Mouse (Mus musculus) neural tube, embryonic 15.5 days (tissue): ENCODE results near the gene Ddx31. TPM values are rescaled to one million over a fixed set of nuclear protein-coding genes. Genes with fewer than 3 reads are reported as not detected.
A peak's percentile ranks its signal among the peaks of the same experiment; 100 is the strongest.

Experiments
- ATAC-seq: fragments of 200-750 bp; cut with Nextera tagmentation; 2 replicates; pipeline ENCODE4 v1.8.0; 2017; ENCODE audit warnings: mild to moderate bottlenecking, moderate TSS enrichment, moderate library complexity; ENCODE audit not compliant: low FRiP score
- H3K27ac ChIP-seq: fragments of 300-500 bp; sonication (generic); replicated peaks from 2 replicates; pipeline ENCODE4 v1.5.1; 2015; ENCODE audit warnings: mild to moderate bottlenecking, inconsistent platforms
- H3K27me3 ChIP-seq: fragments of 300-500 bp; sonication (generic); replicated peaks from 2 replicates; pipeline ENCODE4 v1.6.1; 2015; ENCODE audit warnings: inconsistent platforms
- H3K36me3 ChIP-seq: fragments of 300-500 bp; sonication (generic); 2 replicates; pipeline ENCODE4 v1.6.1; 2015; ENCODE audit warnings: inconsistent platforms
- H3K4me1 ChIP-seq: fragments of 300-500 bp; sonication (generic); 2 replicates; pipeline ENCODE4 v1.6.1; 2015; ENCODE audit warnings: inconsistent platforms
- H3K4me2 ChIP-seq: fragments of 300-500 bp; sonication (generic); 2 replicates; pipeline ENCODE4 v1.6.1; 2015; ENCODE audit warnings: inconsistent platforms, mild to moderate bottlenecking, moderate library complexity
- H3K4me3 ChIP-seq: fragments of 300-500 bp; sonication (generic); replicated peaks from 2 replicates; pipeline ENCODE4 v1.5.1; 2015; ENCODE audit warnings: mild to moderate bottlenecking, inconsistent platforms
- H3K9ac ChIP-seq: fragments of 300-500 bp; sonication (generic); replicated peaks from 2 replicates; pipeline ENCODE4 v1.6.1; 2015; ENCODE audit warnings: mild to moderate bottlenecking, inconsistent platforms
- H3K9me3 ChIP-seq: fragments of 300-500 bp; sonication (generic); replicated peaks from 2 replicates; pipeline ENCODE4 v1.6.1; 2016; ENCODE audit warnings: inconsistent platforms
- WGBS: fragments of 180-500 bp; shearing (Covaris S2); methylation state at CpG from one replicate; pipeline ENCODE4 v1.1.7; 2015; ENCODE audit warnings: mixed read lengths; 5-methylcytosine and 5-hydroxymethylcytosine counted together
- polyA plus RNA-seq: library from polyadenylated mRNA; unstranded; fragments of >200 nt; fragmentation: Nextera tagmentation; extraction: Ambion mirVana; gene quantifications from 2 replicates; pipeline ENCODE4 v1.2.1, GENCODE M21; 2015

Ddx31 gene
- polyA plus RNA-seq, 1 experiment from 2014 or later: 11.0 TPM

DNA sequence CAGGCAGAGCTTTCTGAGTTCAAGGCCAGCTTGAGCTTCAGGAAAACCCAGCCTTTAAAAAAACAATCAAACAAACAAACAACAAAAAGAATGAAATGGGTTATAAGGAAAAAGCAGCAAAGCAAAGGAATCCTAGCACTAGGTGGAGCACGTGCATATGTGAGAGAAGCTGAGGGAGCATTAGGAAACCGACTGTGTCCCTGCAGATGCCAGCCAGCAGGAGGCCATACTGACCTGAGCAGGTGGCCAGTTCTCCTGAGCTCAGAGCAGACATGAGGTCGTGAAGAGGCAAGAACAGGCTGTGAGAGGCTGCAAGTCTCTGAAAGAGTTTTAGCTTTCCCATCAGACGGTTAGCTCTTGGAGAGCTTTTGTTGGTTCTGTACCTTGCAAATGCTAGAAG is 10.9 kb upstream of the Ddx31 start:
- H3K27me3 ChIP-seq: no peaks in the 10 kb centered on the region
- no peak overlapping the region for H3K9ac ChIP-seq
- peaks cover 6% of the 10 kb centered on the region; the same call in 1 of the 2 replicates for H3K4me1 ChIP-seq
- 44% methylated on average over 4 of the region's 4 CpGs for WGBS
- no peak overlapping the region for H3K4me3 ChIP-seq
- H3K36me3 ChIP-seq: peaks cover 84% of the 10 kb centered on the region
- no peak overlapping the region for H3K4me2 ChIP-seq
- no peak overlapping the region for H3K27ac ChIP-seq
- no peaks in the 10 kb centered on the region for H3K9me3 ChIP-seq
- no peak for ATAC-seq

DNA sequence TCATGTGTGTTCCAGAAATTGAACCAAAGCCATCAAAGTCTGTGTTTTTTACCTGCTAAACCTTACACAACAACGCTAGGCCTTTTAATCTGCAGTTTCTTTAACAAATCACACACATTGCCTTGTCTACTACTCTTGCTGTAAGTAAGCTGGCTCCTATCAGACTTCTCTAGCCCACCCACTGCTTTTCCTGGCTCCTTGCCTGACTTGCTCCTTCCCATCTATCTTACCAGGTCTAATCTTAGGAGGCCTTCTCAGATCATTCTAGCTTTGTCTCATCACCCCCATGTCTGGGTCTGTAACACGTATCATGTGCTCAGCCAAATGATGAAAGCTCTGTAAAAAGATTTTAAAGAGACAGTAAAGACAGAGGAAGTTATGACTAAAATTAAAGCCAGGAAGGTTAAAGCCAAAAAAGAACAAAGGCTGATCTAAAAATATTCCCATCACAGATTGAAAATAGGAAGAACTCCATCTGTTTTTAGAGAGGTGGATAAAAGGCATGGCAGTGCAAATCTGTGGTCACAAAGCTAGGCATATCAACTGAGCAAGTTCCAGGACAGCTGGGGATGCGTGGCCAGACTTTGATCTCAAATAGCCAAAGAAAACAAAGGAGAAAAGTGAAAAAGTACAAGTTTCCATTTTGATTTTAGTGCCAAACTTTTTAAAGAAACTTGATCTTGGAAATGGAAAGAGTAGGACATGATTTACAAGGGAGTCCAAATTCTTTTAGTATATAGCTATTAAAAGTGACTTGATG is 3.8 kb upstream of the Ddx31 start:
- 77% methylated on average over 3 of the region's 3 CpGs for WGBS
- Histone ChIP-seq H3K4me1 (peaks cover 42% of the 10 kb centered on the region), H3K9ac (no peak overlapping the region)

DNA sequence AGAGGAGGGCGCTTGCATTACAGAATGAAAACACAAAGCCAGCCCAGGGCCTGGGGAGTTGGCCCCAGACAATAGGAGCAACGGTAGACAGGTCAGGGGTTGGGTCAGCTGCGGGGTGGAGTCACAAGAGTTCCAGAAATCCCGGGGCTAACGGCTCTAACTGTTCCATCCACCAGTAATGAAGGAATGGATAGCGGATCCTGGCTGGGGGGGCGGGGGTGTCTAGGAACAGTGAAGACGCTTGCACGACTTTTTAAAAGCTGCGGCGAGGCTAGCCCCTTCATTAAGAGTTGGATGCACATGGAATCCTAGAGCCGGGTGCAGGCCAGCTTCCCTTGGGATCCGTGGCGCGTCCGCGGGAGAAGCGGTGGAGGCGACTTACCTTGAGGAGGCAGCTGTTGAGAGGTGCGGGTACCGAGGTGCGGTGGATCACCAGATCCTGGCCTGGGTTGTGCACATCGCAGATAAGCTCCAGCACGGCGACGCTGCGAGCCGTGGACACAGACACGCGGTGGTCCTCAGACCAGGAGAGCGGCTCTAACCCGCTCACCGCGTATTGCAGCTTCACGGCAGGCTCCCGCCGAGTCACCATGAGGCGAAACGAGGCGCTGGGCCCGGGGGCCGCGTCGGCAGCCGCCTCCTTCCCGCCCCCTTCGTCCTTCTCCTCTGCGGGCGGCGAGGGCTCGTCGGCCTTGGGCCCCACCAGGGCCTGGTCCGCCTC is 545 bp upstream of the Ddx31 start:
- Histone ChIP-seq H3K36me3 (peaks cover 6% of the 10 kb centered on the region), H3K4me2 (peak overlapping the region; percentile 84), H3K4me1 (peaks cover 62% of the 10 kb centered on the region), H3K9ac (peak overlapping the region; percentile 85), H3K4me3 (peak overlapping the region; percentile 77), H3K27ac (peak overlapping the region; percentile 91), H3K9me3 (no peaks in the 10 kb centered on the region), H3K27me3 (no peaks in the 10 kb centered on the region)
- under 1% methylated on average over 50 of the region's 53 CpGs for WGBS
- ATAC-seq: peak; percentile 65

More for the DNA sequence above, 3.8 kb upstream of the Ddx31 start:
- no peak for ATAC-seq
- Histone ChIP-seq H3K4me2 (no peak overlapping the region), H3K27me3 (no peaks in the 10 kb centered on the region), H3K36me3 (peaks cover 36% of the 10 kb centered on the region), H3K27ac (no peak overlapping the region), H3K4me3 (no peak overlapping the region), H3K9me3 (no peaks in the 10 kb centered on the region)

DNA sequence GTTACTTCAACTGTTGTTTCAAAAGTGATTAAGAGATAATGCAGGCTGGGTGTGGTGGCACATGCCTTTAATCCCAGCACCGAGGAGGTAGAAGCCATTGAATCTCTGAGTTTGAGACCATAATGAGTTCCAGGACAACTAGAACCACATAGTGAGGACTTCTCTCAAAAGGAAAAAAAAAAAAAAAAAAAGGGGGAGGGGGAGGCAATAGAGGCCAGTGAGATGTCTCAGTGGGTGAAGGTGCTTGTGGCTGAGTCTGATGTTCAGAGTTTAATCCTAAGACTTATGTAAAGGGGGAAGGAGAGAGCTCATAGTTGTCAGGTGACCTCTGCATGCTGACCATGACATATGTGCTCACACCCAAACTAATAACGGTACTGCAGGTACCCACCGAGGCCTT is 1.8 kb downstream of the Ddx31 start:
- 86% methylated on average over 3 of the region's 3 CpGs for WGBS
- peak overlapping the region; percentile 84 for H3K4me2 ChIP-seq
- H3K27ac ChIP-seq: no peak overlapping the region
- H3K9me3 ChIP-seq: no peaks in the 10 kb centered on the region
- H3K4me1 ChIP-seq: peaks cover 49% of the 10 kb centered on the region
- H3K9ac ChIP-seq: no peak overlapping the region
- H3K27me3 ChIP-seq: no peaks in the 10 kb centered on the region
- no peak overlapping the region for H3K4me3 ChIP-seq
- peaks cover 18% of the 10 kb centered on the region for H3K36me3 ChIP-seq
- ATAC-seq: no peak

DNA sequence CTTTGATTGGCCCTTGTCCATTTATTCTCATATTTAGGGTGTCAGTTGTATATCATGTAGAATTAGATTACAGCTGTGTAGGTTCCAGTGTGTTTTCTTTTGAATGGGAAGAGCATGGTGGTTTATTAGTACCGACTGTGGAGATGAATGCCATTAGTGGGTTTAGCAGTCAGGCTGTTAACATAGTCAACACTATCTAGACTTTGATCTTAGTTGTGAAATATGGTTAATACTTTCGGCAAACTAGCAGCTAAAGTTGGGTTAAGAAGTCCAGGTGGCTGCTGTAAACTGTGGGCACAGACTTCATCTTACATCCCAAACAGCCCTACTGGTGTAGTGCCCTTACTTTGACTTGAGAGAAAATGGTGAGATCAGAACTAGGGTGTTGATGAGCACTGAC is 8.7 kb downstream of the Ddx31 start:
- H3K9ac ChIP-seq: no peak overlapping the region
- 96% methylated on average over 2 of the region's 2 CpGs for WGBS

DNA sequence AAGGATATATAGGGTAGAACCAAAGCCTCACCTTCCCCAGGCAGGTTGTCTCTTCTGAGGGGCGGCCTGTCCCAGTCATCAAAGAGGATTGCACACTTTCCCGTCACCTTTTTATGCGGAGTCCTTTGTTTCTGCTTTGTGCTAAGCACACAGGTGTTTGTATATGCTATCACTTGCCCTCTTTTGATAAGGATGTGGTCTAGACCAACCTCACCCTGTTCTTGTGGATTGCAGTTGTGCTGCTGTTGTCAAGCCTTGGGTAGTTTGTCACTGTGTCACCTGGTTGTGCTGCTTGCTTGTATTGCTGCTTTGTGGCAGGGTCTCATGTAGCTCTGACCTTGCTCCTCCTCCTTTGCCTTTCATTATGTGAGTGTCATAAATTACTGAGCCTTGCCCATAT is 12.4 kb downstream of the Ddx31 start:
- no peak overlapping the region for H3K27ac ChIP-seq
- peaks cover 47% of the 10 kb centered on the region for H3K36me3 ChIP-seq
- H3K9ac ChIP-seq: no peak overlapping the region
- no peak overlapping the region for H3K4me3 ChIP-seq
- no peak overlapping the region for H3K4me2 ChIP-seq
- no peaks in the 10 kb centered on the region for H3K27me3 ChIP-seq
- H3K9me3 ChIP-seq: no peaks in the 10 kb centered on the region
- no peak for ATAC-seq
- H3K4me1 ChIP-seq: no peaks in the 10 kb centered on the region
- 91% methylated on average over 3 of the region's 3 CpGs for WGBS

More for the DNA sequence above, 8.7 kb downstream of the Ddx31 start:
- no peak for ATAC-seq
- H3K27me3 ChIP-seq: no peaks in the 10 kb centered on the region
- H3K27ac ChIP-seq: no peak overlapping the region
- peaks cover 55% of the 10 kb centered on the region for H3K36me3 ChIP-seq
- no peaks in the 10 kb centered on the region for H3K9me3 ChIP-seq
- peaks cover 2% of the 10 kb centered on the region for H3K4me1 ChIP-seq
- no peak overlapping the region for H3K4me3 ChIP-seq
- H3K4me2 ChIP-seq: no peak overlapping the region

DNA sequence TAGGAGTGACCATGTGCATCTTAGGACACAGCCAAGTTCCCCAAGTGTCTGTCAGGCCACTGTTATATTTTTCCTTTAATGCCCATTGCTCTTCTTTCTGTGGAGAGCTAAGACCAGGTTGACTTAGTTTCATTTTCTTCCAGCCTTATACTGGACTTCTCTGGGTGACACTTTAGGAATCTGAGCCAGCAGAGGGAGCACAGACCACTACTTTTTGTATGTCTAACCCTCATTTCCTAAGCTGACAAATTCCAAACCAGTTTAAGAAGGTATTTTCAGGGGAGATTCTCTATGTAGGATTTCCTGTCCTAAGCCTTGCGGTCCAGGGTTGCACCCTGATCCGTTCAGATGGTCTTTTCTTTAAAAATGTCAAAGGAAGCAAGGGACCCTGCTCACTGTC is 15.6 kb downstream of the Ddx31 start:
- Histone ChIP-seq H3K9me3 (no peaks in the 10 kb centered on the region), H3K27me3 (no peaks in the 10 kb centered on the region), H3K9ac (no peak overlapping the region), H3K4me2 (no peak overlapping the region), H3K4me1 (no peaks in the 10 kb centered on the region), H3K36me3 (peaks cover 47% of the 10 kb centered on the region), H3K4me3 (no peak overlapping the region), H3K27ac (no peak overlapping the region)
- 97% methylated on average over 2 of the region's 2 CpGs for WGBS
- ATAC-seq: no peak

DNA sequence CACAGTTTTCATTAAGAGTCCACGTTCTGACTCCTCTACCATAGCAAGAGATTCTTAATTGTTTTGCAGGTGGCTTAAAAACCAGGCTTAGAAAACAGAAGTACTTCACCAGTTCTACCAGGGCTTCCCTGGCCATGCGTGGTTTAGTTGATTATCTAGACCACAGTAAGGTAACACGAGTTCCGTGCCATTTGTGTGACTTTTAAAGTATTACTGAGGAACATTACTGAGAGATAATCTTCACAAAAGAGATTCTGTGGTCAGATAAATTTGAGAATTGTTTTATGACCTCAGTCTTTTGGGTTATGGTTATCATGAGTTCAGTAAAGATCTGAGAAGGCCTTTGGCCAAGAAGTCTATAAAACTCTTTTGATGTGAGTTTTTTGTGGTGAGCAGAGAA is 19.1 kb downstream of the Ddx31 start:
- WGBS: 92% methylated on average over 4 of the region's 4 CpGs
- Histone ChIP-seq H3K4me1 (no peaks in the 10 kb centered on the region), H3K27me3 (no peaks in the 10 kb centered on the region), H3K36me3 (peaks cover 71% of the 10 kb centered on the region), H3K4me3 (no peak overlapping the region), H3K27ac (no peak overlapping the region), H3K9ac (no peak overlapping the region), H3K9me3 (no peaks in the 10 kb centered on the region), H3K4me2 (no peak overlapping the region)
- no peak for ATAC-seq

DNA sequence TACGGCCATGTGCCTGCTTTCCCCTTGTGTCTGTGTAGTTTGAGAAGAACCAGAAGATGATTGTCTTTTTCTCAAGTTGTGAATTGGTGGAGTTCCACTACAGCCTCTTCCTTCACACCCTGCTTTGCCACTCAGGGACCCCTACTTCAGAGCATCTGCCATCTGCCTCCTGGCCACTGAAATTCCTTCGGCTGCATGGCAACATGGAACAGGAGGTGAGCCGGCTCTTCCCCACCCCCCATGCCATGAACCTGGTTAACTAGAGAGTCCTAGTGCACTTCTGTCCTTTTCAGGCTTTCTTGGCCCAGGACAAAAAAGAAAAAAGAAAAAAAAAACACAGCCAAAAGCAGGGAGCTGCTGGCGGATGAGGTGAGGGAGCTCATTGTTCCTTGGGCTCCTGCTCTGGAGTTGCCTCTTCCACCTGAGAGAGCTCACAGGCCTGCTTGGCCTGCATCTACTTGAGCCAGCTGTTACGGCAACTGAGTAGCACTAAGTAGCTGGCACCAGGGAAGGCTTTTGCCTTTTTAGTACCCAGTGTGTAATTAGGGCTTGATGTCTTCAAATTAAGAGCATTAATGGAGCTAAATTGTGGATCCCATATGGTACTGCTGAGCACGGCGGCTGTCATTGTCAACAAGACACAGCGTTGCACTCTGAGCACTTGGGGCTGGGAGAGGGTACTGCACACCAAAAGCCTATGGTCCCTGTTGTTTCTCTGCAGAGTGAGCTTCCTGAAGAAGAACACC is 20.6 kb downstream of the Ddx31 start:
- Histone ChIP-seq H3K9me3 (no peaks in the 10 kb centered on the region), H3K9ac (no peak overlapping the region), H3K27ac (no peak overlapping the region), H3K27me3 (no peaks in the 10 kb centered on the region), H3K36me3 (peaks cover 78% of the 10 kb centered on the region), H3K4me3 (no peak overlapping the region), H3K4me1 (no peaks in the 10 kb centered on the region), H3K4me2 (no peak overlapping the region)
- ATAC-seq: no peak
- 77% methylated on average over 8 of the region's 8 CpGs for WGBS

DNA sequence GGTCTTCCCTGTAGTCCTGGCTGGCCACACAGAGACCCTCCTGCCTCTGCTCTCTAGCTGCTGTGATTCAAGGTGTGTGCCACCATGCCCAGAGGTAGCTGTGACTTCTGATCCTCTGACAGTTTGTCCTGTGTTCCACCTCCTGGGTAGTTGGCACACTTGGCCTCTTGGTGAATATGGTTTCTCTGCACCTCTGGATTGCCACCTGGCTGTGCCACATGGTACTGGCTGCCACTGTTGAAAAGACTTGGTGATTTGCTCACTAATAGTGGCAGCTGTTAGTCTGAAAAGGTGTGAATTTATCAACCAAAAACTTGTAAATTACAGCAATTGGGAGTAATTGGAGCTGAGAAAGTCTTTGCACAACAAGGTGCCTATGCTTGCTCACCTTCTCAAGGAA is 23.7 kb downstream of the Ddx31 start:
- no peaks in the 10 kb centered on the region for H3K27me3 ChIP-seq
- H3K9ac ChIP-seq: no peak overlapping the region
- ATAC-seq: no peak
- H3K9me3 ChIP-seq: no peaks in the 10 kb centered on the region
- H3K27ac ChIP-seq: no peak overlapping the region
- no peaks in the 10 kb centered on the region for H3K4me1 ChIP-seq
- no peak overlapping the region for H3K4me2 ChIP-seq
- H3K4me3 ChIP-seq: no peak overlapping the region
- H3K36me3 ChIP-seq: peaks cover 74% of the 10 kb centered on the region

DNA sequence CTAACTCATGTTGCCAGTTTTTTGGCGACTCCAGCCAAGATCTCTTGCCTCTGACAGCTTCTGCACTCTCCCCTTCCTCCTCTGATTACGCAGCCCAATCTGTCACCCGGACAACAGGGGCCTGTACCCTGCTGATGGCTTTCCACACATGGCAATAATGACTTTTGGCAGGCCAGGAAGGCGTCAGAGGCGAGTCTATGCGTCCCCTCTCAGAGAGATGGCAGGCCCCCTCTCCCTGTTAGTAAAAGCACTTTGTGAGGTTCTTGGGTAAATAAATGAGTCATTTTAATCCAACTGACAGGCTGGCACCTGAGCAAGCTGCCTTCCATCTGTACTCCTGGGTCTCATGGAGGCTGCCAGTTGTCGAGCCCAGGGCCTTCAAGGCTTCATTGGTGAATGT is 27.3 kb downstream of the Ddx31 start:
- no peak overlapping the region for H3K9ac ChIP-seq

DNA sequence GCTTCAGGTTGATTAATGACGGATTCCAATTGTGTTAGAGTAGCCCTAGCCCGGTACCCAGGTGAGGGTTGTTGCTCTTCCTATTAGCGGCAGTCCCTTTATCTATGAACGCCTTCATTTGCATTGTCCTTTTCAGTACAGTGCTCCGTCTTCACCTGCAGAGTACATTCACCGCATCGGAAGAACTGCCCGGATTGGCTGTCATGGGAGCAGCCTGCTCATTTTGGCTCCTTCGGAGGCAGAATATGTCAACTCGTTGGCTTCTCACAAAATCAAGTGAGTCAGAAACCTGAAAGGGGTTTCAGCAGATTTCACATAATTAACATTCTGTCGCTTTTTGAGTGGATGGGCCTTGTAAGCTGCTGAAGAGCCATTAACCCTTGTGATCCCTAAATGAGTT is 35.3 kb downstream of the Ddx31 start:
- ATAC-seq: no peak
- 89% methylated on average over 11 of the region's 11 CpGs for WGBS
- H3K27ac ChIP-seq: no peak overlapping the region
- H3K4me1 ChIP-seq: no peaks in the 10 kb centered on the region
- H3K4me2 ChIP-seq: no peak overlapping the region
- peaks cover 38% of the 10 kb centered on the region for H3K36me3 ChIP-seq
- no peak overlapping the region for H3K9ac ChIP-seq
- H3K4me3 ChIP-seq: no peak overlapping the region
- H3K27me3 ChIP-seq: no peaks in the 10 kb centered on the region
- no peaks in the 10 kb centered on the region for H3K9me3 ChIP-seq

More for the DNA sequence above, 27.3 kb downstream of the Ddx31 start:
- Histone ChIP-seq H3K27me3 (no peaks in the 10 kb centered on the region), H3K4me3 (no peak overlapping the region), H3K27ac (no peak overlapping the region), H3K4me2 (no peak overlapping the region), H3K9me3 (no peaks in the 10 kb centered on the region), H3K36me3 (peaks cover 42% of the 10 kb centered on the region), H3K4me1 (no peaks in the 10 kb centered on the region)
- no peak for ATAC-seq
- WGBS: 62% methylated on average over 7 of the region's 7 CpGs
